Mouse (Mus musculus): ENCODE data around the gene Lrba. TPM values are rescaled to one million over a fixed set of nuclear protein-coding genes. Genes with fewer than 3 reads are reported as not detected.

Lrba gene
- polyA plus RNA-seq, 1 experiment from 2014 or later, result 1.8 TPM

DNA sequence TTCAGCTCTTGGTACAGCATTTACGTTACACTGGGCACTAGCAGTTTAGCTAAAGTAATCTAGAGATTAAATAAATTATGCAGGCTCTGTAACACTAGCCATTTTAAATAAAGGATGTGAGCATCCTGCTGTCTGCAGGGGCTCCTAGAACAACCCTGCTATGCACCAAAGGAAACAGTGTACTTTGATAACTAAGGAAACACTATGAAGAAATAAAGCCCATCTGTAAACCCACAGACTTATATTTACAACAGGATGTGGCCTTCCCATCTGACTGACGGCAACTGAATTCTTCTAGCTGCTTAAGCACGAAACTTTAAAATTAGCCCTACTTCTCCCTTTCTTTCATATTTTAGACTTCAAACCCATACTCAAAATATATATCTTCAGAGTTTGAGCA lies 28.0 kb upstream of the Lrba start:
- Histone ChIP-seq H3K9ac (replicated peaks) (no peak overlapping the region), H3K9me3 (ENCODE audit: low read length) (no peaks in the 10 kb centered on the region), H3K27me3 (ENCODE audit: insufficient read depth, low read length) (no peaks in the 10 kb centered on the region), H3K4me2 (ENCODE audit: low read depth, low read length) (no peak overlapping the region), H3K4me1 (ENCODE audit: insufficient read depth) (no peaks in the 10 kb centered on the region), H3K4me3 (ENCODE audit: low read depth, low read length) (no peak overlapping the region), H3K36me3 (replicated peaks; ENCODE audit: insufficient read depth, low read length) (no peaks in the 10 kb centered on the region), H3K27ac (ENCODE audit: low read depth) (no peak overlapping the region)
- TF ChIP-seq CTCF (IDR thresholded peaks at IDR 0.05; ENCODE audit: low read depth) (no peak), EP300 (IDR thresholded peaks at IDR 0.05; ENCODE audit: low read depth) (no peak)
- ATAC-seq, result no peak
- 44% methylated on average over 3 of the region's 3 CpGs for WGBS (ENCODE audit: insufficient replicate concordance)
- DNase-seq, result no peak

DNA sequence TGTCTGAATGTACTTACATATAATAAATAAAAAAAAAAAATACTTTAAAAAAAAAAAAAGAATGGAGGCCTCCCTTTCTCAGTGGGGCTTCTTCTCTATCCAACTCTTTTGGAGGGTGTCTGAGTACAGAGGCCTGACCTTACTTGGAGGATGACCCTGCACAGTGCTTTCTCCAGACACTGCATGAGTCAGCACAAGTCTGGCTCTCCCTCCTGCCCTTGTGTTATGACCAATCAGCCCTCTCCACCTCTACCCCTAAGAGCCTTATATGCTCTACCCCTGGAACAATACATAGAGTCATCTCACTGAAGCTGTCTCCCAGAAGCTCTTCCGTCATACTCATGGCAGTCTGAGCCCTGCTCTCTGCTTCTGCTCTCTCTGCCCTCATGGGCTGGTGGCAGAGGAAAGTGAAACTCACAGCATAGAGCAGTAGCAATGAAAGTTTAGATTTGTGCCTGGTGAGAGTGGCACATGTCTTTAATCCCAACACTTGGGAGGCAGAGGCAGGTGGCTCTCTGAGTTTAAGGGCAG lies 22.8 kb upstream of the Lrba start:
- Histone ChIP-seq H3K4me2 (ENCODE audit: low read depth, low read length) (no peak overlapping the region), H3K36me3 (replicated peaks; ENCODE audit: insufficient read depth, low read length) (no peaks in the 10 kb centered on the region), H3K27me3 (ENCODE audit: insufficient read depth, low read length) (no peaks in the 10 kb centered on the region), H3K4me1 (ENCODE audit: insufficient read depth) (no peaks in the 10 kb centered on the region), H3K9me3 (ENCODE audit: low read length) (no peaks in the 10 kb centered on the region), H3K4me3 (ENCODE audit: low read depth, low read length) (no peak overlapping the region), H3K27ac (ENCODE audit: low read depth) (no peak overlapping the region), H3K9ac (replicated peaks) (no peak overlapping the region)
- ATAC-seq (0 out of 2 replicates have a peak, but pooled peaks have one; percentile 25), DNase-seq (no peak)
- WGBS (ENCODE audit: insufficient replicate concordance), result 85% methylated on average over 1 of the region's 1 CpGs
- TF ChIP-seq CTCF (IDR thresholded peaks at IDR 0.05; ENCODE audit: low read depth), result no peak
- TF ChIP-seq EP300 (IDR thresholded peaks at IDR 0.05; ENCODE audit: low read depth), result no peak

DNA sequence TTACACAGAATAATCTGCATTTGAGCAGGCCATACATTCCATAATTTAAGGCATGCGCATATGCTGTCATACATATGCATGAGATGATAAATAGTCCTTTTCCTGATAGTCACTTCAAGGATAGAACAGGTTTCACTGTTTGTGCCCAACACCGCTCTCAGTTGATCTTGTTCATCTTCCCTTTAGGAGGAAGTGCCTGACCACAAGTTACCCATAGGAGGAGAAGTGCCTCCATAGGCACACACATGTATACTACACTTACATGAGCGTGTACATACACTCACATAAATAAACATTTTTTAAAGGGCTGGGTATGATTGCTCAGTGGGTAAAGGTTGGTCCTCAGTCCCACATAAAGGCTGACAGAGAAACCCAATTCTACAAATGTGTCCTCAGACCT lies 22.0 kb upstream of the Lrba start:
- ATAC-seq, result no peak
- Histone ChIP-seq H3K36me3 (replicated peaks; ENCODE audit: insufficient read depth, low read length) (no peaks in the 10 kb centered on the region), H3K9me3 (ENCODE audit: low read length) (no peaks in the 10 kb centered on the region), H3K27me3 (ENCODE audit: insufficient read depth, low read length) (no peaks in the 10 kb centered on the region), H3K4me3 (ENCODE audit: low read depth, low read length) (no peak overlapping the region), H3K27ac (ENCODE audit: low read depth) (no peak overlapping the region), H3K4me1 (ENCODE audit: insufficient read depth) (no peaks in the 10 kb centered on the region), H3K4me2 (ENCODE audit: low read depth, low read length) (no peak overlapping the region), H3K9ac (replicated peaks) (no peak overlapping the region)
- WGBS (ENCODE audit: insufficient replicate concordance), result 53% methylated on average over 3 of the region's 3 CpGs
- TF ChIP-seq EP300 (IDR thresholded peaks at IDR 0.05; ENCODE audit: low read depth) (no peak), CTCF (IDR thresholded peaks at IDR 0.05; ENCODE audit: low read depth) (no peak)
- DNase-seq, result no peak

DNA sequence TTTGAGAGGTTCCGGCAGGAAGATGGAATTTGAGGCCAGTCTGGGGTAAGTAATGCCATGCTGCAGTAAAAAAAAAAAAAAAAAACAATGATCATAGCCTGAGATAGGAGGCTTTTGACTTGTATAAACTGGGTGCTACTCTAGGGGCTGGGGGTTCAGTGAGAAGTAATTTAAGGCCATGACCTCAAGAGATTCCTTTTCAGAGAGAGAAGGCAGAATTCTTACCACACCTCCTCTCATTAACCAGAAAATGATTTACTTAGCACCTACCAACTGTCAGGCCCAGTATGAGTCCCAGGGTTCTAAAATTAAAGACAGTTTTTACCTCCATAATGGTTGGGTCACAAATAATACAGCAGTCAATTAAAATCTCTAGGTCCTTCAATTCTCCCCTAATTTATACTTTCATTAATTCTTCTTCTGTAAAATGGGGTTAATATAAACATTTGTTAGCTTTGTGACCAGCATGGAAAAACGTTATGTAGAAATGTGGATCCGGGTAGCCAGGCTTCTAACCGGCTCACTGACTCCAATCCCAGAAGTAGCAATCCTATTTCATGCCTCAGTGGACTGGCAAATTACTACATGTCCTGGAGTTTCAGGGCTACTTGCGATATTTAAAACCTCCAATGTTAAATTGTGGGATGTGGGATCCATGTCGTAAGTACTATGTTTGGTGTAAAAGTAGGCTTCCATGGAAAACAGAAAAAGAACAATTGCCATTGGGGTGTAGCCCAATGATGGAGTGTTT lies 19.7 kb upstream of the Lrba start:
- Histone ChIP-seq H3K4me2 (ENCODE audit: low read depth, low read length) (no peak overlapping the region), H3K27me3 (ENCODE audit: insufficient read depth, low read length) (no peaks in the 10 kb centered on the region), H3K9ac (replicated peaks) (no peak overlapping the region), H3K4me3 (ENCODE audit: low read depth, low read length) (no peak overlapping the region), H3K4me1 (ENCODE audit: insufficient read depth) (no peaks in the 10 kb centered on the region), H3K36me3 (replicated peaks; ENCODE audit: insufficient read depth, low read length) (no peaks in the 10 kb centered on the region), H3K27ac (ENCODE audit: low read depth) (no peak overlapping the region), H3K9me3 (ENCODE audit: low read length) (no peaks in the 10 kb centered on the region)
- ATAC-seq, result no peak
- DNase-seq, result no peak
- TF ChIP-seq CTCF (IDR thresholded peaks at IDR 0.05; ENCODE audit: low read depth) (no peak), EP300 (IDR thresholded peaks at IDR 0.05; ENCODE audit: low read depth) (no peak)
- WGBS (ENCODE audit: insufficient replicate concordance), result 78% methylated on average over 6 of the region's 6 CpGs

DNA sequence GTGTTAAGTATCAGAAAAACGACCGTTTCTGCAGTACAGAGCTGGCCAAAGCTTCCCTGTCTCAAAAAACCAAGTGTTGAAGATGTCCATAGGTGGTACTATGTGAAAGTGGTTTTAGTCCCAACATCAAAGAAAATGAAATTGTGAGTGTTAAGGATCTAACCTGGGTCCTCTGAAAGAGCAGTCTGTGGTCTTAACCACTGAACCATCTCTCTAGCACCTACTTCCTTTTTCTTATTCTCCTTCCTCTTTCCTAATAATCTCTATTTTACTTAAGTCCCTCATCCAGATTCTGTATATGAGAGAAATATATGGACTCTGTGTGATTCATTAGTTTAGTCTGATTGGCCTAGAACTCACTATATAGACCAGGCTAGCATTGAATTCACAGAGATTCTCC lies 17.9 kb upstream of the Lrba start:
- Histone ChIP-seq H3K4me3 (ENCODE audit: low read depth, low read length) (no peak overlapping the region), H3K9me3 (ENCODE audit: low read length) (no peaks in the 10 kb centered on the region), H3K9ac (replicated peaks) (no peak overlapping the region), H3K4me2 (ENCODE audit: low read depth, low read length) (no peak overlapping the region), H3K27me3 (ENCODE audit: insufficient read depth, low read length) (no peaks in the 10 kb centered on the region), H3K27ac (ENCODE audit: low read depth) (no peak overlapping the region), H3K36me3 (replicated peaks; ENCODE audit: insufficient read depth, low read length) (no peaks in the 10 kb centered on the region), H3K4me1 (ENCODE audit: insufficient read depth) (no peaks in the 10 kb centered on the region)
- no peak for ATAC-seq
- DNase-seq, result no peak
- no peak for TF ChIP-seq CTCF (IDR thresholded peaks at IDR 0.05; ENCODE audit: low read depth)
- no peak for TF ChIP-seq EP300 (IDR thresholded peaks at IDR 0.05; ENCODE audit: low read depth)
- WGBS (ENCODE audit: insufficient replicate concordance), result 62% methylated on average over 2 of the region's 2 CpGs

DNA sequence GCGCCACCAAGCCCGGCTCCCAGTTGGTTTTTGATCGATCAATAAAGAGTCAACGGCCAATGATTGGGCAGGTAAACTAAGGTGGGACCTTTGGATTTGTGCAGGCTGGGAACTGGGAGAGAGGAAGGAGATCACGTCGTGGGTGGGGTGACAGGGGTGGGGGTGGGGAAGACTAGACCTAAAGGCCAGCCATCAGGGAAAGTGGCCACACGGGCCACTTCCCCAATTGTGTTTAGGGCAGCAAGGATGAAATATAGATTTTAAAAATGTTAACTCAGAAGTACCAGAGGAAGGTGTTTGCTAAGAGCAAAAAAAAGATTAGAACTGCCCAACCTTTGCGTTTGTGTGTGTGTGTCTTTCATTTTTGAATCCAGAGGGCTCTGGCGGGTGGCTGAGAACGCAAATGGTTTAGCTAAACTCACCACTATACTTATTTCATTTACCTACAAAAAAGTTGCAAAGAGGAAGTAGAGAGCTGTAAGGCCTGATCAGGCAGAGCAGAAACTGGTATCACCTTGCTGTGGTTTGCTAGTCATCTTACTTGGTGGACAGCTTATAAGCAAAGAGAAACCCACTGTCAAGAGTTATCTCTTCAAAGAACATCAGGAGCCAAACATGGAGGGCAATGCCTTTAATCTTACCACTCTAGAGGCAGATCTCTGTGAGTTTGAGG lies 14.1 kb upstream of the Lrba start:
- Histone ChIP-seq H3K9me3 (ENCODE audit: low read length) (no peaks in the 10 kb centered on the region), H3K4me2 (ENCODE audit: low read depth, low read length) (no peak overlapping the region), H3K9ac (replicated peaks) (no peak overlapping the region), H3K4me3 (ENCODE audit: low read depth, low read length) (no peak overlapping the region), H3K4me1 (ENCODE audit: insufficient read depth) (no peaks in the 10 kb centered on the region), H3K27ac (ENCODE audit: low read depth) (no peak overlapping the region), H3K27me3 (ENCODE audit: insufficient read depth, low read length) (no peaks in the 10 kb centered on the region), H3K36me3 (replicated peaks; ENCODE audit: insufficient read depth, low read length) (no peaks in the 10 kb centered on the region)
- TF ChIP-seq CTCF (IDR thresholded peaks at IDR 0.05; ENCODE audit: low read depth), result no peak
- no peak for TF ChIP-seq EP300 (IDR thresholded peaks at IDR 0.05; ENCODE audit: low read depth)
- ATAC-seq, result no peak
- WGBS (ENCODE audit: insufficient replicate concordance), result 49% methylated on average over 10 of the region's 10 CpGs
- DNase-seq, result no peak
